Mouse (Mus musculus) kidney, adult 2 months (tissue): ENCODE measurements at regions not wholly inside any gene's neighbourhood (a gene's known extent, or its start where the extent isn't known, plus 50 kb on each side); places are given as distances from the start of the nearest gene placed in this dataset.
"Not testable (repeated sequence)": the region's sequence is repeated elsewhere in the genome, so short reads cannot be mapped to it uniquely, and the experiment has no call there.

Experiments
- CTCF ChIP-seq: fragments of 200-500 bp; conservative IDR thresholded peaks from 2 replicates; pipeline ENCODE4 v1.5.1; 2011; ENCODE audit warnings: low read depth, mild to moderate bottlenecking, control low read depth, low read length, moderate library complexity, mixed read lengths; ENCODE audit not compliant: insufficient read depth, insufficient read length
- POLR2A ChIP-seq: fragments of 200-500 bp; IDR thresholded peaks from one replicate; pipeline ENCODE4 v1.6.1; 2011; ENCODE audit warnings: low read depth, low read length, control low read depth

DNA sequence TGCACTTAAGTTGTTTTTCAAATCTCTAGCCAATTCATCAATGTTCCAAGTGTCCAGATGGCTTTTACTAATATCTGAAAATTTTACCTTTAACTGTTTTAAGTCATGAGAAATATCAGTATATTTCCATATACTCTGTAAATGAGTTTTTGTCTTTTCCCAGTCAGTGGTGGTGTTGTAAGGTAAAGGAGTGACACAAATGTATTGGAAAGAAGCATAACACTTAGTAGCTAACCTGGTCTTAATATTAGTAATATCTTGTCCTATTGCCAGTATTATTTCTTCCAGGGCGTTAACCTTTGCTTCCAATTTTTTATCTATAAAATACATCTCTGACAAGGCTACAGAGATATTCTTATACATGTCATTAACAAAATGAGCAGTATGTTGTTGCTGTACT is 51.4 kb upstream of the Scaf8 start:
- not testable (repeated sequence) for TF ChIP-seq CTCF, POLR2A
